Mouse (Mus musculus) liver, embryonic 11.5 days (tissue): ENCODE data around the gene Atoh7. TPM values are rescaled to one million over a fixed set of nuclear protein-coding genes. Genes with fewer than 3 reads are reported as not detected.
A peak's percentile ranks its signal among the peaks of the same experiment; 100 is the strongest.

Experiments used
- ATAC-seq: fragments of 200-750 bp; cut with Nextera tagmentation; replicated peaks from 2 replicates; pipeline ENCODE4 v1.8.0; 2017; ENCODE audit warnings: moderate number of reproducible peaks, mild to moderate bottlenecking, moderate TSS enrichment, moderate library complexity; ENCODE audit not compliant: low FRiP score
- DNase-seq: peaks from one replicate; pipeline ENCODE4 v3.0.0-alpha.2; 2017; ENCODE audit warnings: low spot score
- H3K27ac ChIP-seq: fragments of 300-500 bp; sonication (generic); 2 replicates; pipeline ENCODE4 v1.5.1; 2014; ENCODE audit warnings: mild to moderate bottlenecking, low read depth, low read length, control low read depth
- H3K27me3 ChIP-seq: fragments of 300-500 bp; sonication (generic); replicated peaks from 2 replicates; pipeline ENCODE4 v1.6.1; 2014; ENCODE audit warnings: low read length, mixed read lengths; ENCODE audit not compliant: control insufficient read depth, insufficient read depth
- H3K36me3 ChIP-seq: fragments of 300-500 bp; sonication (generic); 2 replicates; pipeline ENCODE4 v1.6.1; 2014; ENCODE audit warnings: mild to moderate bottlenecking, low read length, moderate library complexity, mixed read lengths; ENCODE audit not compliant: control insufficient read depth, insufficient read depth
- H3K4me1 ChIP-seq: fragments of 300-500 bp; sonication (generic); replicated peaks from 2 replicates; pipeline ENCODE4 v1.6.1; 2014; ENCODE audit warnings: low read length, mixed read lengths; ENCODE audit not compliant: control insufficient read depth, insufficient read depth
- H3K4me2 ChIP-seq: fragments of 300-500 bp; sonication (generic); 2 replicates; pipeline ENCODE4 v1.6.1; 2014; ENCODE audit warnings: mild to moderate bottlenecking, control low read depth, moderate library complexity
- H3K4me3 ChIP-seq: fragments of 300-500 bp; sonication (generic); 2 replicates; pipeline ENCODE4 v1.5.1; 2014; ENCODE audit warnings: low read depth, low read length, control low read depth
- H3K9ac ChIP-seq: fragments of 300-500 bp; sonication (generic); 2 replicates; pipeline ENCODE4 v1.6.1; 2014; ENCODE audit warnings: low read depth, low read length, control low read depth
- H3K9me3 ChIP-seq: fragments of 300-500 bp; sonication (generic); 2 replicates; pipeline ENCODE4 v1.6.1; 2016; ENCODE audit warnings: low read length, inconsistent platforms, mixed read lengths; ENCODE audit not compliant: control insufficient read depth
- WGBS: fragments of 180-500 bp; shearing (Covaris S2); extraction: QIAGEN DNeasy Blood & Tissue Kit; methylation state at CpG from one replicate; pipeline ENCODE4 v1.1.7; 2014; 5-methylcytosine and 5-hydroxymethylcytosine counted together
- polyA plus RNA-seq: library from polyadenylated mRNA; unstranded; fragments of >200 nt; fragmentation: Nextera tagmentation; extraction: Ambion mirVana; gene quantifications from 2 replicates; pipeline ENCODE4 v1.2.1, GENCODE M21; 2014

The Atoh7 gene
- polyA plus RNA-seq, 1 experiment from 2014 or later, result not detected

DNA sequence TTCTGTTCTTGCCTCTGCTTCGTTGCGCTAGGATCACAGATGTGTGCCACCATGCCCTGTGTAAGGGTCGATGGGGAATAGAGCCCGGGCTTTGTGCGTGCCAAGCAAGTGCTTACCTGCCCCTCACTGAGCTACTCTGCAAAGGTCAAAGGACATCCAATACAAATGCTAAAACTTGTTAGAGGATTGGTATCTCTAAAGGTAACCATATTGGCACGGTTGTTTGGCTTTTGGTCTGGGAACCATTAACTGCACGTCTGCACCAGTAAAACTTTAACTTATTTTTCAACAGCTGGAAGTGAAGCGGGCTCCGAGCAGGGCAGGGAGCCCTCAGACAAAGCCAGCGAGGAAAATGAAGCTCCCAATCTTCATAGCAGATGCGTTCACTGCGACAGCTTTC lies 38.2 kb upstream of the Atoh7 start:
- DNase-seq (no peak), ATAC-seq (no peak)
- H3K4me2 ChIP-seq, result no peak overlapping the region
- H3K36me3 ChIP-seq, result no peaks in the 10 kb centered on the region
- H3K9me3 ChIP-seq, result no peaks in the 10 kb centered on the region
- WGBS, result 68% methylated on average over 12 of the region's 12 CpGs
- H3K9ac ChIP-seq, result no peak overlapping the region
- no peaks in the 10 kb centered on the region for H3K4me1 ChIP-seq
- no peak overlapping the region for H3K4me3 ChIP-seq
- H3K27me3 ChIP-seq, result no peaks in the 10 kb centered on the region
- no peak overlapping the region for H3K27ac ChIP-seq

DNA sequence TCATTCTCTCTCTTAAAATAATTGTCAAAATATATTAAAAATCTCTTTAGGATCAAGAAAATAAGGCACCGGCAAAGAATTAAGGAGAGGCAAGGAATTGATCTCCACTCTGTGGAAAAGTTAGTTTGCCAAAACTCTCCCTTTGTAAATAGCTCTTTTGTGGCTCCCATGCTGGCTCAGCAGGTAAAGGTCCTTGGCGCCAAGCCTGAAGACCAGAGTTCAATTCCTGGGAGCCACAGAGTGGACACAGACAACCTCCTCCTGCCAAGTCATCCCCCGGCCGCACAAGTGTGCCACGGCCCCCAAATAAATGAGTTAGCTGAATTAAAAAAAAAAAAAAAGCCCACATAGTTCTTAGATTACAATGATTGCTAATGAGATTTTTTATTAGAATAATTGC lies 36.8 kb upstream of the Atoh7 start:
- DNase-seq (no peak), ATAC-seq (no peak)
- no peaks in the 10 kb centered on the region for H3K4me1 ChIP-seq
- WGBS, result 92% methylated on average over 5 of the region's 5 CpGs
- H3K4me2 ChIP-seq, result no peak overlapping the region
- H3K9ac ChIP-seq, result no peak overlapping the region
- no peak overlapping the region for H3K4me3 ChIP-seq
- H3K9me3 ChIP-seq, result no peaks in the 10 kb centered on the region
- no peaks in the 10 kb centered on the region for H3K27me3 ChIP-seq
- no peak overlapping the region for H3K27ac ChIP-seq
- H3K36me3 ChIP-seq, result no peaks in the 10 kb centered on the region

- Histone ChIP-seq H3K4me1 (no peaks in the 10 kb centered on the region), H3K27me3 (no peaks in the 10 kb centered on the region), H3K4me2 (no peak overlapping the region), H3K27ac (no peak overlapping the region), H3K9me3 (no peaks in the 10 kb centered on the region), H3K4me3 (no peak overlapping the region), H3K9ac (no peak overlapping the region), H3K36me3 (no peaks in the 10 kb centered on the region)
- ATAC-seq (no peak), DNase-seq (no peak)
- WGBS, result 75% methylated on average over 7 of the region's 7 CpGs
Measured at GRCm38 (mm10) chr10:63063365-63063764, 36.1 kb upstream of the Atoh7 start.

- DNase-seq (no peak), ATAC-seq (no peak)
- no peak overlapping the region for H3K4me2 ChIP-seq
- no peak overlapping the region for H3K9ac ChIP-seq
- 76% methylated on average over 9 of the region's 9 CpGs for whole genome bisulfite sequencing
- no peaks in the 10 kb centered on the region for H3K4me1 ChIP-seq
- H3K27me3 ChIP-seq, result no peaks in the 10 kb centered on the region
- no peak overlapping the region for H3K27ac ChIP-seq
- no peaks in the 10 kb centered on the region for H3K9me3 ChIP-seq
- no peaks in the 10 kb centered on the region for H3K36me3 ChIP-seq
- no peak overlapping the region for H3K4me3 ChIP-seq
Measured at GRCm38 (mm10) chr10:63064516-63064915, 34.9 kb upstream of the Atoh7 start.

GRCm38 (mm10) chr10:63065561-63065960 lies 33.9 kb upstream of the Atoh7 start:
- Histone ChIP-seq H3K9ac (no peak overlapping the region), H3K4me3 (no peak overlapping the region), H3K27me3 (no peaks in the 10 kb centered on the region), H3K36me3 (no peaks in the 10 kb centered on the region), H3K4me2 (no peak overlapping the region), H3K27ac (no peak overlapping the region), H3K9me3 (no peaks in the 10 kb centered on the region), H3K4me1 (no peaks in the 10 kb centered on the region)
- ATAC-seq, result no peak
- 64% methylated on average over 8 of the region's 8 CpGs for WGBS
- DNase-seq, result no peak

GRCm38 (mm10) chr10:63065988-63066387 lies 33.5 kb upstream of the Atoh7 start:
- no peaks in the 10 kb centered on the region for H3K4me1 ChIP-seq
- H3K27ac ChIP-seq, result no peak overlapping the region
- no peak overlapping the region for H3K4me3 ChIP-seq
- 19% methylated on average over 5 of the region's 5 CpGs for WGBS
- H3K36me3 ChIP-seq, result no peaks in the 10 kb centered on the region
- DNase-seq, result peak; percentile 61
- no peak overlapping the region for H3K4me2 ChIP-seq
- H3K9ac ChIP-seq, result no peak overlapping the region
- no peaks in the 10 kb centered on the region for H3K27me3 ChIP-seq
- ATAC-seq, result peak; percentile 56; the same call in 1 of the 2 replicates
- H3K9me3 ChIP-seq, result no peaks in the 10 kb centered on the region

DNA sequence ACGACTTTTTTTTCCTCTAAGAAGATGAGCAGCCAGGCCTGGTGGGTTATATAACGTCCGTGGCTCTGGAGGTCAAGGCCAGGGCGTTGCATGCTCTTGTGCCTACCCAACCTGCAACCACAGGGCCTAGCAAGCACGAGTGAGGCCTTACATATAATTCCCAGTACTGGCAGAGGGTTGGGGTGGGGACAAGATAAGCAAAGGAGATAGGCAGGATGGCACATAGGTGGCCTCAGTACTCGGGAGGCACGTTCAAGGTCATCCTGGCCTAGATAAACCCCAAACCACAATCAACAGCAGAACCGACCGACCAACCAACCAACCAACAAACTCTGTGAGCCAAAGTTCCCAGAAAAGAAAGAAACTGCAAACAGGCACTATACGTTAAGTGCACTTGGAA lies 13.1 kb upstream of the Atoh7 start:
- Histone ChIP-seq H3K27me3 (peaks cover 17% of the 10 kb centered on the region), H3K36me3 (no peaks in the 10 kb centered on the region), H3K4me3 (no peak overlapping the region), H3K4me1 (0 out of 2 replicates have a peak, but pooled peaks cover 5% of the 10 kb centered on the region), H3K9me3 (no peaks in the 10 kb centered on the region), H3K4me2 (no peak overlapping the region), H3K9ac (no peak overlapping the region), H3K27ac (no peak overlapping the region)
- WGBS, result 47% methylated on average over 10 of the region's 10 CpGs
- DNase-seq, result no peak
- ATAC-seq, result peak; percentile 49; the same call in 1 of the 2 replicates

GRCm38 (mm10) chr10:63089103-63089757 lies 10.2 kb upstream of the Atoh7 start:
- Histone ChIP-seq H3K9ac (no peak overlapping the region), H3K27ac (no peak overlapping the region)
- ATAC-seq, result no peak

More at GRCm38 (mm10) chr10:63089103-63089757, 10.2 kb upstream of the Atoh7 start:
- 35% methylated on average over 8 of the region's 8 CpGs for WGBS
- Histone ChIP-seq H3K4me3 (no peak overlapping the region), H3K4me1 (0 out of 2 replicates have a peak, but pooled peaks cover 5% of the 10 kb centered on the region), H3K9me3 (no peaks in the 10 kb centered on the region), H3K27me3 (peaks cover 17% of the 10 kb centered on the region), H3K36me3 (no peaks in the 10 kb centered on the region), H3K4me2 (peak overlapping the region; percentile 51)
- no peak for DNase-seq
